Mouse (Mus musculus) heart, postnatal 0 days (tissue): ENCODE data around the gene Baz2a. TPM values are rescaled to one million over a fixed set of nuclear protein-coding genes. Genes with fewer than 3 reads are reported as not detected.
"Not testable (repeated sequence)": the region's sequence is repeated elsewhere in the genome, so short reads cannot be mapped to it uniquely, and the experiment has no call there.

Experiments used
- ATAC-seq: fragments of 200-750 bp; cut with Nextera tagmentation; 2 replicates; pipeline ENCODE4 v1.8.0; 2017; ENCODE audit warnings: low read depth, moderate number of reproducible peaks, moderate library complexity; ENCODE audit not compliant: insufficient read depth
- DNase-seq: peaks from one replicate; pipeline ENCODE4 v3.0.0-alpha.2; 2016; ENCODE audit warnings: low spot score
- H3K27ac ChIP-seq: fragments of 300-500 bp; sonication (generic); 2 replicates; pipeline ENCODE4 v1.5.1; 2014; ENCODE audit warnings: low read depth, mild to moderate bottlenecking
- H3K27me3 ChIP-seq: fragments of 300-500 bp; sonication (generic); 2 replicates; pipeline ENCODE4 v1.6.1; 2014; ENCODE audit warnings: low read length, mixed read lengths; ENCODE audit not compliant: control insufficient read depth, insufficient read depth
- H3K36me3 ChIP-seq: fragments of 300-500 bp; sonication (generic); replicated peaks from 2 replicates; pipeline ENCODE4 v1.6.1; 2014; ENCODE audit warnings: low read length, mixed read lengths; ENCODE audit not compliant: control insufficient read depth, insufficient read depth
- H3K4me1 ChIP-seq: fragments of 300-500 bp; sonication (generic); 2 replicates; pipeline ENCODE4 v1.6.1; 2014; ENCODE audit warnings: antibody characterized with exemption; ENCODE audit not compliant: control insufficient read depth, insufficient read depth
- H3K4me2 ChIP-seq: fragments of 300-500 bp; sonication (generic); 2 replicates; pipeline ENCODE4 v1.6.1; 2014; ENCODE audit warnings: low read depth, mild to moderate bottlenecking, low read length, moderate library complexity
- H3K4me3 ChIP-seq: fragments of 300-500 bp; sonication (generic); 2 replicates; pipeline ENCODE4 v1.5.1; 2014; ENCODE audit warnings: low read depth, low read length
- H3K9ac ChIP-seq: fragments of 300-500 bp; sonication (generic); replicated peaks from 2 replicates; pipeline ENCODE4 v1.6.1; 2014; ENCODE audit warnings: low read depth, low read length, mixed read lengths
- H3K9me3 ChIP-seq: fragments of 300-500 bp; sonication (generic); replicated peaks from 2 replicates; pipeline ENCODE4 v1.6.1; 2016; ENCODE audit warnings: low read length; ENCODE audit not compliant: control insufficient read depth
- CTCF ChIP-seq: IDR thresholded peaks from 2 replicates; pipeline ENCODE4 v1.5.1; 2016; ENCODE audit warnings: antibody characterized with exemption, control low read depth, low read depth
- EP300 ChIP-seq: IDR thresholded peaks from 2 replicates; pipeline ENCODE4 v1.6.1; 2016; ENCODE audit warnings: antibody characterized with exemption, low read depth
- WGBS: fragments of 180-500 bp; shearing (Covaris S2); extraction: QIAGEN DNeasy Blood & Tissue Kit; methylation state at CpG from one replicate; pipeline ENCODE4 v1.1.7; 2014; 5-methylcytosine and 5-hydroxymethylcytosine counted together
- polyA plus RNA-seq: library from polyadenylated mRNA; unstranded; fragments of >200 nt; fragmentation: Nextera tagmentation; extraction: Ambion mirVana; gene quantifications from 2 replicates; pipeline ENCODE4 v1.2.1, GENCODE M21; 2015
- total RNA-seq: library from RNA; depleted of rRNA; stranded (reverse); fragments of >200 nt; gene quantifications from 2 replicates; pipeline ENCODE4 v1.2.3, GENCODE M21; 2014; ENCODE audit warnings: low replicate concordance

Baz2a gene
- total and polyA plus RNA-seq, 2 experiments from 2014 or later = 7.7 to 15.8 TPM

DNA sequence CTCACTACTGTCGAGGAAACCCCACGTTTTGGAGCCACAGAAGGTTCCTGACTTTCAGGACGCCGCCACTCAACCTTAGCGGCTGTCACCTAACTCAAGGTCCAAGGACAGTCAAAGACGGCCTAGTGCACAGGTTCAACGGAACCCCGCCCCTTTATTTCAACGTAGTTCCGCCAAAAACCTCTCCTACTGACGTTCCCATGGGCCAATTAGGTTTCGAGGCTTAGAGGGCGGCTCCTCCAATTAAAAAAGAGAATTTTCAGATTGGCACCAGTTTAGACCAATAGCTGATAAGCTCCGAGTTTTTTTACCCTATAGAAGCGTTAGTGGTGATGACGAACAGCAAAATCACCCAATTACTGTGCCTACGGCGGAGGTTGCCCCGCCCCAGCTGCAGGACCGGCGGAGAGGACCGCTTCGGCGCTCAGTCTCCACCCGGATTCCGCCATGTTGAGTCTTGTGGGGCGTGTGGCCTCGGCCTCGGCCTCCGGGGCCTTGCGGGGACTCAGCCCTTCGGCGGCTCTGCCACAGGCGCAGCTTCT, 8.4 kb upstream of the Baz2a start, which contains the start of gene Atp5b:
TSS of gene Atp5b (plus strand) at position 394 of the 542 bp plus-strand sequence.
- Histone ChIP-seq H3K9me3 (no peaks in the 10 kb centered on the region), H3K27me3 (no peaks in the 10 kb centered on the region), H3K4me1 (peaks cover 11% of the 10 kb centered on the region; the same call in 1 of the 2 replicates), H3K4me2 (peak within 1 kb of the TSS; percentile 88), H3K27ac (peak within 1 kb of the TSS; percentile 96), H3K36me3 (peaks cover 32% of the 10 kb centered on the region), H3K9ac (peak within 1 kb of the TSS; percentile 95), H3K4me3 (peak within 1 kb of the TSS; percentile 75)
- TF ChIP-seq EP300 (peak; percentile 100), CTCF (no peak)
- WGBS = under 1% methylated on average over 34 of the region's 34 CpGs
- DNase-seq = peak; percentile 99
- ATAC-seq = peak; percentile 95

DNA sequence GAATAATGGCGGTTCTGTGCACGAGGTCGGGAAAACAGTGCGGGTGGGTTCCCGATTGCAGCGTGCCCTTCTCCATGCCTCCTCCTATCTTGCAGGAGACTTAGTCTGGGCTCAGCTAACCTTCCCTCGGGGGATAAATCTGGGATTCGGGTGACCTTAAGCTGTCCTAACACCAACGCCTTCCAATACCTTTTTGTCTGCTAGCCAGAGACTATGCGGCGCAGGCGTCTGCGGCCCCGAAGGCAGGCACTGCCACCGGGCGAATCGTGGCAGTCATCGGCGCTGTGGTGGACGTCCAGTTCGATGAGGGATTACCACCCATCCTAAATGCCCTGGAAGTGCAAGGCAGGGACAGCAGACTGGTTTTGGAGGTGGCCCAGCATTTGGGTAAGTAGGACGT, 7.7 kb upstream of the Baz2a start:
- Histone ChIP-seq H3K4me1 (peaks cover 11% of the 10 kb centered on the region; the same call in 1 of the 2 replicates), H3K4me2 (peak overlapping the region; percentile 88), H3K36me3 (peaks cover 40% of the 10 kb centered on the region), H3K9ac (peak overlapping the region; percentile 95), H3K27ac (peak overlapping the region; percentile 91), H3K9me3 (no peaks in the 10 kb centered on the region), H3K4me3 (peak overlapping the region; percentile 75), H3K27me3 (no peaks in the 10 kb centered on the region)
- WGBS = under 1% methylated on average over 22 of the region's 22 CpGs
- ATAC-seq (no peak), DNase-seq (no peak)
- TF ChIP-seq CTCF = no peak
- TF ChIP-seq EP300 = no peak

DNA sequence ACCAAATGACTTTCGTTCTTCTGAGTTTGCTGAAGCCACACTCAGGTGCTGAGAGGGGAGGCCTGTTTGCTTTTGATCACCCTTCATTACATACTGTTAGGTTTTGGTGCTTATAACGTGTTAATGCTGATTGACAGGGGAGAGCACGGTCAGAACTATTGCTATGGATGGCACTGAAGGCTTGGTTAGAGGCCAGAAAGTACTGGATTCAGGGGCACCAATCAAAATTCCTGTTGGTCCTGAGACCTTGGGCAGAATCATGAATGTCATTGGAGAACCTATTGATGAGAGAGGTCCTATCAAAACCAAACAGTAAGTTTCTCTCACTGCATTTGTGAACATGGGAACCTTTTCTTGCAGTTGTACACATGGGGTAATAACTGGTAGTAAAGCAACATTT, 7.2 kb upstream of the Baz2a start:
- H3K27me3 ChIP-seq = no peaks in the 10 kb centered on the region
- no peaks in the 10 kb centered on the region for H3K9me3 ChIP-seq
- DNase-seq (no peak), ATAC-seq (no peak)
- peaks cover 11% of the 10 kb centered on the region; the same call in 1 of the 2 replicates for H3K4me1 ChIP-seq
- peaks cover 44% of the 10 kb centered on the region for H3K36me3 ChIP-seq
- 0% methylated on average over 3 of the region's 3 CpGs for WGBS
- peak overlapping the region; percentile 91 for H3K27ac ChIP-seq
- TF ChIP-seq EP300 (no peak), CTCF (no peak)
- peak overlapping the region; percentile 95 for H3K9ac ChIP-seq
- peak overlapping the region; percentile 88 for H3K4me2 ChIP-seq
- H3K4me3 ChIP-seq = peak overlapping the region; percentile 75

DNA sequence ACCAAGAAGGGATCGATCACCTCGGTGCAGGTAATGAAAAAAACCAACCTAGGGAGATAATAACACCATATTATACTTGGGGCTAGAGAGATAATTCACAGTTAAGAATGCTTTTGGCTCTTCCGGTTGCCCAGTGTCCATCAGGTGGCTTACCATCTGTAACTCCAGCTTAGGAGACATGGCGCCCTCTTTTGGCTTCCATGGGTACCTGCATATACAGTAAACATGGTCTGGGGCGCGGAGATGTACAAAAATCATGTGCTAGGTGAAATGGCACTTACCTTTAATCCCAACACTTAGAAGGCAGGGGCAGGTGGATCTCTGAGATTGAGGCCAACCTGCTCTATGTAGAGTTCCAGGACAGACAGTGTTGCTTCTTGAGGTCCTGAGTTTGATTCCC, 5.0 kb upstream of the Baz2a start:
- Histone ChIP-seq H3K9ac (no peak overlapping the region), H3K27ac (no peak overlapping the region), H3K4me2 (no peak overlapping the region), H3K27me3 (no peaks in the 10 kb centered on the region), H3K36me3 (peaks cover 59% of the 10 kb centered on the region), H3K9me3 (no peaks in the 10 kb centered on the region), H3K4me3 (no peak overlapping the region), H3K4me1 (peaks cover 14% of the 10 kb centered on the region; the same call in 1 of the 2 replicates)
- ATAC-seq = no peak
- DNase-seq = peak; percentile 41
- 62% methylated on average over 6 of the region's 6 CpGs for WGBS
- TF ChIP-seq EP300 (no peak), CTCF (peak; percentile 51)

DNA sequence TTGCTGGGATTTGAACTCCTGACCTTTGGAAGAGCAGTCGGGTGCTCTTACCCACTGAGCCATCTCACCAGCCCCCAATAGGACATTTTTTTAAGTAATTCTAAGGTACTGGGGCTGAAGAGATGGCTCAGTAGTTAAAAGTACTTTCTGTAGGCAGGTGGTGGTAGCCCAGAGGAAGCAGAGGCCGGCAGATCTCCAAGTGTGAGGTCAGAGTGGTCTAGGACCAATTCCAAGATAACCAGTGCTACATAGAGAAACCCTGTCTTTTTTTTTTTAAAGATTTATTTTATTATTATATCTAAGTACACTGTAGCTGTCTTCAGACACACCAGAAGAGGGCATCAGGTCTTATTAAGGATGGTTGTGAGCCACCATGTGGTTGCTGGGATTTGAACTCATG, 4.2 kb upstream of the Baz2a start:
- not testable (repeated sequence) for H3K4me3 ChIP-seq, H3K4me2 ChIP-seq, H3K27ac ChIP-seq, H3K9me3 ChIP-seq, H3K9ac ChIP-seq, DNase-seq, H3K27me3 ChIP-seq, ATAC-seq
- Histone ChIP-seq H3K36me3 (peaks cover 59% of the 10 kb centered on the region), H3K4me1 (peaks cover 19% of the 10 kb centered on the region; the same call in 1 of the 2 replicates)
- 46% methylated on average over 2 of the region's 2 CpGs for WGBS

DNA sequence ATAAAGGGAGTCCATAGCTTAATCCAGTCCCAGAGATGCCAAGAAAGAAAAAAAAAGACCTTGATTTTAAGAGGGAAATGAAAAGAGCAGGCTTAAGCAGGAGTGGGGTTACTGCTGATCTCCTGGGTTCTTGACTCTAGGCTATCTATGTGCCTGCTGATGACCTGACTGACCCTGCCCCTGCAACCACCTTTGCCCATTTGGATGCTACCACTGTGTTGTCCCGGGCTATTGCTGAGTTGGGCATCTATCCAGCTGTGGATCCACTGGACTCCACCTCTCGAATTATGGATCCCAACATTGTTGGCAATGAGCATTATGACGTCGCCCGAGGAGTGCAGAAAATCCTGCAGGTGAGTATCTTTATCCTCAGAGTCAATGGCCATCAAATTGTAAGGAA, 3.2 kb upstream of the Baz2a start:
- H3K9ac ChIP-seq = no peak overlapping the region
- 78% methylated on average over 5 of the region's 5 CpGs for WGBS
- no peak overlapping the region for H3K4me3 ChIP-seq
- no peak overlapping the region for H3K27ac ChIP-seq
- H3K9me3 ChIP-seq = no peaks in the 10 kb centered on the region
- peaks cover 59% of the 10 kb centered on the region for H3K36me3 ChIP-seq
- ATAC-seq (no peak), DNase-seq (no peak)
- no peak overlapping the region for H3K4me2 ChIP-seq
- no peak for TF ChIP-seq CTCF
- no peak for TF ChIP-seq EP300
- H3K27me3 ChIP-seq = no peaks in the 10 kb centered on the region
- H3K4me1 ChIP-seq = peaks cover 19% of the 10 kb centered on the region; the same call in 1 of the 2 replicates
